Mouse (Mus musculus) intestine, embryonic 14.5 days (tissue): Measurements from ENCODE around the gene Chrne. TPM values are rescaled to one million over a fixed set of nuclear protein-coding genes. Genes with fewer than 3 reads are reported as not detected.

ENCODE experiments used
- ATAC-seq: fragments of 200-750 bp; cut with Nextera tagmentation; replicated peaks from 2 replicates; pipeline ENCODE4 v1.8.0; 2017; ENCODE audit warnings: low read depth, moderate number of reproducible peaks, moderate TSS enrichment, moderate library complexity; ENCODE audit not compliant: low FRiP score, low TSS enrichment
- DNase-seq: peaks from one replicate; pipeline ENCODE4 v3.0.0-alpha.2; 2018; ENCODE audit warnings: low spot score
- H3K27ac ChIP-seq: fragments of 300-500 bp; sonication (generic); 2 replicates; pipeline ENCODE4 v1.5.1; 2014; ENCODE audit warnings: low read depth, mild to moderate bottlenecking, control low read depth
- H3K27me3 ChIP-seq: fragments of 300-500 bp; sonication (generic); replicated peaks from 2 replicates; pipeline ENCODE4 v1.6.1; 2014; ENCODE audit warnings: low read length, control low read depth; ENCODE audit not compliant: control insufficient read depth, insufficient read depth
- H3K36me3 ChIP-seq: fragments of 300-500 bp; sonication (generic); 2 replicates; pipeline ENCODE4 v1.6.1; 2014; ENCODE audit warnings: low read length, control low read depth; ENCODE audit not compliant: control insufficient read depth, insufficient read depth
- H3K4me1 ChIP-seq: fragments of 300-500 bp; sonication (generic); replicated peaks from 2 replicates; pipeline ENCODE4 v1.6.1; 2014; ENCODE audit warnings: low read length, control low read depth, mixed read lengths; ENCODE audit not compliant: control insufficient read depth, insufficient read depth
- H3K4me2 ChIP-seq: fragments of 300-500 bp; sonication (generic); 2 replicates; pipeline ENCODE4 v1.6.1; 2014; ENCODE audit warnings: low read length
- H3K4me3 ChIP-seq: fragments of 300-500 bp; sonication (generic); 2 replicates; pipeline ENCODE4 v1.5.1; 2014; ENCODE audit warnings: low read depth, low read length, control low read depth, mixed read lengths
- H3K9ac ChIP-seq: fragments of 300-500 bp; sonication (generic); 2 replicates; pipeline ENCODE4 v1.6.1; 2014; ENCODE audit warnings: mild to moderate bottlenecking, low read length
- H3K9me3 ChIP-seq: fragments of 300-500 bp; sonication (generic); 2 replicates; pipeline ENCODE4 v1.6.1; 2016; ENCODE audit warnings: low read length, control low read depth; ENCODE audit not compliant: control insufficient read depth
- WGBS: fragments of 180-500 bp; shearing (Covaris S2); extraction: QIAGEN DNeasy Blood & Tissue Kit; methylation state at CpG from one replicate; pipeline ENCODE4 v1.1.7; 2014; 5-methylcytosine and 5-hydroxymethylcytosine counted together
- polyA plus RNA-seq: library from polyadenylated mRNA; unstranded; fragments of >200 nt; fragmentation: Nextera tagmentation; extraction: Ambion mirVana; gene quantifications from 2 replicates; pipeline ENCODE4 v1.2.1, GENCODE M21; 2014

The Chrne gene
- polyA plus RNA-seq, 1 experiment from 2014 or later: 0.30 TPM

DNA sequence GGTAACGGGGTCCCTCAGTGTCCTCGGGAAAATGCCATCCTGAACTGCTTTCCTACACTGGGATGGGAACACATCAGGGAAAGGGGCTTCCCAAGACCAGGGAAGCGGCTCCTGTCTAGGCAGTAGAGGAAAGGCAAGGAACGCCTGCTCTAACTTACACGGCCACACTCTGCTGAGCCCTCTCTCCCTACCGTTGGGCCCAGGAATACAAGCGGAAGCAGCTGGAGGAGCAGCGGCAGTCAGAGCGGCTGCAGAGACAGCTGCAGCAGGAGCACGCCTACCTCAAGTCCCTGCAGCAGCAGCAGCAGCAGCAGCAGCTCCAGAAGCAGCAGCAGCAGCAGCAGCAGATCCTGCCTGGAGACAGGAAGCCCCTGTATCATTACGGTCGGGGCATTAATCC lies 12.3 kb downstream of the Chrne start:
- no peak overlapping the region for H3K9ac ChIP-seq
- H3K4me2 ChIP-seq: no peak overlapping the region
- no peak for DNase-seq
- no peaks in the 10 kb centered on the region for H3K9me3 ChIP-seq
- H3K27ac ChIP-seq: no peak overlapping the region
- no peak for ATAC-seq
- 71% methylated on average over 12 of the region's 12 CpGs for WGBS
- no peaks in the 10 kb centered on the region for H3K27me3 ChIP-seq
- H3K36me3 ChIP-seq: peaks cover 95% of the 10 kb centered on the region
- H3K4me3 ChIP-seq: no peak overlapping the region
- H3K4me1 ChIP-seq: no peaks in the 10 kb centered on the region

DNA sequence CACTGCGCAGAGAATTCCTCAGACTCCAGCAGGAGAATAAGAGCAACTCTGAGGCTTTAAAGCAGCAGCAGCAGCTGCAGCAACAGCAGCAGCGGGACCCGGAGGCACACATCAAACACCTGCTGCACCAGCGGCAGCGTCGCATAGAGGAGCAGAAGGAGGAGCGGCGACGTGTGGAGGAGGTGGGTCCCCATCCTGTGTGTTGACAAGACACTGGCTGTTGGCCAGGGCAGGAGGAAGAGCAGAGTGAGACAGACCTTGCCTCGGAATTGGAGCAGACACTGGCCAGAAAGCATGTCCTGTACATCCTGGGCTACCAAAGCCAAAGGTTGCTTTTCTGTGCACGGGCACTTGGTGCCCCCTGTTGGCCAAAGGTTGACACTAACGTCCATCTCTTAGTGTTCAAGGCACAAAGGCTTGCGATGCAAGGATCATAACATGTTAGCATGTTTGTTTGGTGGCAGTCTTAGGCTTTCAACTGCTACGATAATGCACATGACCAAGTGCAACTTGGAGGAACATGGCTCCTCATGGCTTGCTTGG lies 13.9 kb downstream of the Chrne start:
- no peak overlapping the region for H3K4me3 ChIP-seq
- DNase-seq (peak; percentile 87), ATAC-seq (no peak)
- no peak overlapping the region for H3K4me2 ChIP-seq
- no peaks in the 10 kb centered on the region for H3K9me3 ChIP-seq
- WGBS: 54% methylated on average over 14 of the region's 14 CpGs
- H3K9ac ChIP-seq: no peak overlapping the region
- no peaks in the 10 kb centered on the region for H3K27me3 ChIP-seq
- peaks cover 86% of the 10 kb centered on the region for H3K36me3 ChIP-seq
- H3K27ac ChIP-seq: no peak overlapping the region
- no peaks in the 10 kb centered on the region for H3K4me1 ChIP-seq

DNA sequence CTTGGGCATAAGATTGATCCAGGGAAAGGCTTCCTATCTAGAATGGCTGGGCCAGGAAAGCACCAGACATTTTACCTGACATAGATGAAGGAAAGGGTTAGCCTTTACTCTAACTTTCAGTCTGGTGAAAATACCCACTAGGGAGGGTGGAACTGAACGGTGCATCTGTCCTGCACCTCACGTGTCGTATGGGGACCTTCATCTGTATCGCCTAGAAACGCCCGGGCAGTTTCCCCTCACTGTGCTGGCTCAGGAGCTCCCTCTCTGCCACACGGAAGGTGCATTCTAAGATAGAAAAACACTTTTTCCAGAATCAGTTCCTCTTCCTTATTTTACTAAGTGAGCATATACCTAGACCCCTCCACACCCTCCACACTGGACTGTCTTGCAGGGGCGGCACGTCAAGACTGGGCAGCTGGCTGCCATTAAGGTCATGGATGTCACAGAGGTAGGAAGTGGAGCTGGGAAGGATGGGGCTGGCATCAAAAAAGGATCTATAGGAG lies 20.5 kb downstream of the Chrne start:
- no peaks in the 10 kb centered on the region for H3K9me3 ChIP-seq
- no peak overlapping the region for H3K9ac ChIP-seq
- H3K36me3 ChIP-seq: peaks cover 54% of the 10 kb centered on the region
- no peaks in the 10 kb centered on the region for H3K4me1 ChIP-seq
- ATAC-seq (no peak), DNase-seq (no peak)
- no peaks in the 10 kb centered on the region for H3K27me3 ChIP-seq
- no peak overlapping the region for H3K4me3 ChIP-seq
- H3K27ac ChIP-seq: no peak overlapping the region
- no peak overlapping the region for H3K4me2 ChIP-seq
- 85% methylated on average over 9 of the region's 9 CpGs for WGBS

DNA sequence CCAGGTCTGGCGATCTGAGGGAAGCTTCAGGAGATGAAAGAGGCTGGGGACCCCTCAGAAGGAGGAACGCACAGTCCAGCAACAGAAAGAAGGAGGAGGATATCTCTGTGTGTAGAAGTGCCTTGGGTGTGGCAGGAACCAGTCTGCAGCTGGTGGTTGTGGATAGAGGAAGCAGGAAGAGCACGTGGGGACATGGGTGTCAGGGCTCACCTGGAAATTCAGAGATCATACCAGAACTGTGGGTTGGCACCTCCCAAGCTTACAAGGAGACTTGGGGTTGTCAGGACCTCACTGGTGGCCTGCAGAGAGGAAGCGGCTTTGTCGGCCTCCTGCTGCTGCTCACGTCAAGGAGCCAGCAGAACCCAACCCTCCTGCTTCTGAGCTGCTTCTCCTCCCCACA lies 21.7 kb downstream of the Chrne start:
- DNase-seq: no peak

DNA sequence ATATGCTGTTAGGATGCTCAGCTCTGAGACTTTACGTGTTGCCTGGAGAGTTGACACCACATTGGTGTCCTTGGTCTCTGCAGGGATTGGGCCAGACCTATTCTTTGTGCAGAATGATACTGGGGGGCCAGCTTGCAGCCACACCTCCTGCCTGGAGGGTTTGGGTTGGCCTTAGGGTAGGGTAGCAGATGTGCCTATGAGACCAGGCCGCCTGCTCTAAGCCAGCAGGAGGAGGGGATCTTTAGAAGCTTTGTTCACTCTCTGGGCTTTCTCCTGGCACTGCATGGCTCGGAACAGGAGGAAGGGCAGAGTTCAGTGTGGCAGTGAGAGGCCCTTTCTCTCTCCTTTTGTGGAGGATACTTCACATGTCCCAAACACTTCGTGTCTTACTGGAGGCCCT lies 22.9 kb downstream of the Chrne start:
- no peaks in the 10 kb centered on the region for H3K4me1 ChIP-seq
- ATAC-seq: no peak
- no peak for DNase-seq
- H3K9me3 ChIP-seq: no peaks in the 10 kb centered on the region
- no peak overlapping the region for H3K4me3 ChIP-seq
- H3K4me2 ChIP-seq: no peak overlapping the region
- WGBS: 74% methylated on average over 4 of the region's 4 CpGs
- H3K36me3 ChIP-seq: peaks cover 34% of the 10 kb centered on the region
- H3K27ac ChIP-seq: no peak overlapping the region
- no peaks in the 10 kb centered on the region for H3K27me3 ChIP-seq
- H3K9ac ChIP-seq: no peak overlapping the region

More for the DNA sequence above, 21.7 kb downstream of the Chrne start:
- Histone ChIP-seq H3K36me3 (peaks cover 44% of the 10 kb centered on the region), H3K4me3 (no peak overlapping the region), H3K9me3 (no peaks in the 10 kb centered on the region), H3K27ac (no peak overlapping the region), H3K4me1 (no peaks in the 10 kb centered on the region), H3K27me3 (no peaks in the 10 kb centered on the region), H3K4me2 (no peak overlapping the region), H3K9ac (no peak overlapping the region)
- ATAC-seq: no peak
- 80% methylated on average over 6 of the region's 6 CpGs for WGBS

DNA sequence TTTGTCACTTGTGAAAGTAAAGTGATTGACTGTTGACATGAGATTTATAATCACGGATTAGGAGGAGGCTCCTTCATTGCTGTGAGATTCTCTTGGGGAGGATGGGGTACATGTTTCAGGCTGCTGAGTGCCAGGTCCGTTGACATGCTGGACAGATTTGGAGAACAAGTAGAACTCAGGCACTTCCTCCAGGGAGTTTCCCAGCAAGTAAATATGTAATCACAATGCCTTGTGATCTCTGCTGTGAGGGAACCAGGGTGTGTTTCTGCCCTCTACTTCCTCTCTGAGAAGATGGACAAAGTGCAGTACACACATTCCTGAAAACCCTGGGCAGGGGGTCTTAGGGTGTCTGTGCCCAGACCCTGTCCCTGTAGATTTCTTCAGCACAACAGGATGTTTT lies 23.4 kb downstream of the Chrne start:
- H3K27me3 ChIP-seq: no peaks in the 10 kb centered on the region
- no peak overlapping the region for H3K9ac ChIP-seq
- peaks cover 34% of the 10 kb centered on the region for H3K36me3 ChIP-seq
- no peaks in the 10 kb centered on the region for H3K9me3 ChIP-seq
- no peaks in the 10 kb centered on the region for H3K4me1 ChIP-seq
- H3K27ac ChIP-seq: no peak overlapping the region
- H3K4me2 ChIP-seq: no peak overlapping the region
- H3K4me3 ChIP-seq: no peak overlapping the region
- DNase-seq: no peak
- ATAC-seq: no peak
- 53% methylated on average over 2 of the region's 2 CpGs for WGBS

DNA sequence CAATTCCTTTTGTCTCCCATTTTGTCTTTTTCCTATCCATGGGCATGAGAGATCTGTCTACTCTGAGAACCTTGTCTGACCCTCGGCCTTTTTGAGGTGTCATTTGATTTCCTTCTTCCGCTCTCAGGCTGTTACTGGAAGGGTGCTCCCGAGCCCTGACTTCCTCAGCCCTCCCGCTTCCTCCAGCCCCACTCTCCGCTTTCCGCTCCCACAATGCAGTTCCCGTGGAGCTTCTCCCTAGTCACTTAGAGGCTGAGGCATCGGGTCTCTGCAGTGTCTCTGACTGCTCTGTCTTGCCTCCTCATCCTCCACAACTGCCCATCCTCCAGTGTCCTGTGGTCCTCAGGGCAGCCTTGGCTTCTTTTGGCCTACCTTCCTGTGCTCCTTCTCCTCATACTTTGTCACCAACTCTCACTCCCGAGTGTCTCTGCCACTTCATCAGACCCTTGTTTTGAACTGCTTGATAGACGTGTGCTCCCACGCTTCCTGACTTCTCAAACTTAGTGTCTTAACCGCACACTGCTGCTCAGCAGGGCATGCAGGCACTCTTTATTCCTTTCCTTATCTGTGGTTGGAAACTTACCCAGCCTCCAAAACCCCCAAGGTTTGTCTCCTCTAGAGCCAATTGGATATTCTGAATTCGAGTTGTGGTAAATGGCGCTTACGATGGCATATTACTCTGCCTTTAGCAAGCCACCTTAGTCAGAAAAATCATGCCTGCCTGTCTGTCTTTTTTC lies 24.6 kb downstream of the Chrne start:
- ATAC-seq: no peak
- no peaks in the 10 kb centered on the region for H3K4me1 ChIP-seq
- no peak for DNase-seq
- no peak overlapping the region for H3K4me2 ChIP-seq
- H3K36me3 ChIP-seq: peaks cover 26% of the 10 kb centered on the region
- no peak overlapping the region for H3K4me3 ChIP-seq
- no peaks in the 10 kb centered on the region for H3K27me3 ChIP-seq
- no peak overlapping the region for H3K9ac ChIP-seq
- H3K27ac ChIP-seq: no peak overlapping the region
- no peaks in the 10 kb centered on the region for H3K9me3 ChIP-seq
- WGBS: 79% methylated on average over 15 of the region's 15 CpGs

DNA sequence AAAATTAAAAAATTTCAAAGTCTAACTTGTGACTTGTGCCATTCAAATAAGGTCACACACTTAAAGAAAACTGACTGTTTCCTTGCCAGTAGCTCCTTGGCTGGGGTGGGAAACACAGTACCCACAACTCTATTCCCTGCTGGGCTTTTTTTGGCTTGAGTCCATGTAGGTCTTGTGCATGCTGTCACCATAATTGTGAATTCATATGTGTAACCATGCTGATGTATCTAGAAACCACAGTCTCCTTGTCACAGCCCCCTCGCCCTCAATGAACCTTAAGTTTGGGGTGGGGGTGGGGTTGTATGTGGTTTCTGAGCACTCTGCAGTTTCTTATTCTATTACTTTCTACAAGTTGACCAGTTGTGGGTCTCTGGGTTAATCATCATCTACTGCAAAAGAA lies 27.3 kb downstream of the Chrne start:
- ATAC-seq (no peak), DNase-seq (no peak)
- Histone ChIP-seq H3K9ac (no peak overlapping the region), H3K9me3 (no peaks in the 10 kb centered on the region), H3K36me3 (no peaks in the 10 kb centered on the region), H3K4me2 (no peak overlapping the region), H3K27ac (no peak overlapping the region), H3K4me1 (no peaks in the 10 kb centered on the region), H3K27me3 (no peaks in the 10 kb centered on the region), H3K4me3 (no peak overlapping the region)
- 96% methylated on average over 1 of the region's 1 CpGs for WGBS

DNA sequence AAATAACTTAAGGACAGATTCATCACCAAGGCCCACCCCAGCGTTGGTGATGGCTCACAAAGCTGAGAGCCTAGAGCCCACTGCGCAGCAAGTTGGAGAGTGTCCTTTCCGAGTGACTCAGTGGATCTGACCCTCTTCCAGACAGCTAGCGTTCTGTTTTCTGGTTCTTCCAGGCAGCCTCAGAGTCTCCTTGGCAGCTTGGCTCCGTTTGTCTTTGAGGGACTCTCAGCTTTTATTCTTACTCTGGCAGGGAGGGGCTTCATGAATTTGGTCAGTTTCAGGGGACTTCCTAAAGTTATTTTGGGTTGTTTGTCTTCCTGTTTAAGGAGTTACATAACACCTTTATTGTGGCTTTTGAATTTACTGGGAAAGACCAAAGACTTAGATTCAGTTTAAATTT lies 32.1 kb downstream of the Chrne start:
- Histone ChIP-seq H3K27me3 (no peaks in the 10 kb centered on the region), H3K4me2 (no peak overlapping the region), H3K27ac (no peak overlapping the region), H3K36me3 (no peaks in the 10 kb centered on the region), H3K9me3 (no peaks in the 10 kb centered on the region), H3K9ac (no peak overlapping the region), H3K4me1 (peaks cover 31% of the 10 kb centered on the region), H3K4me3 (no peak overlapping the region)
- DNase-seq: no peak
- no peak for ATAC-seq
- 73% methylated on average over 5 of the region's 5 CpGs for WGBS
